Mouse (Mus musculus): ENCODE results near the gene Arsb.

DNA sequence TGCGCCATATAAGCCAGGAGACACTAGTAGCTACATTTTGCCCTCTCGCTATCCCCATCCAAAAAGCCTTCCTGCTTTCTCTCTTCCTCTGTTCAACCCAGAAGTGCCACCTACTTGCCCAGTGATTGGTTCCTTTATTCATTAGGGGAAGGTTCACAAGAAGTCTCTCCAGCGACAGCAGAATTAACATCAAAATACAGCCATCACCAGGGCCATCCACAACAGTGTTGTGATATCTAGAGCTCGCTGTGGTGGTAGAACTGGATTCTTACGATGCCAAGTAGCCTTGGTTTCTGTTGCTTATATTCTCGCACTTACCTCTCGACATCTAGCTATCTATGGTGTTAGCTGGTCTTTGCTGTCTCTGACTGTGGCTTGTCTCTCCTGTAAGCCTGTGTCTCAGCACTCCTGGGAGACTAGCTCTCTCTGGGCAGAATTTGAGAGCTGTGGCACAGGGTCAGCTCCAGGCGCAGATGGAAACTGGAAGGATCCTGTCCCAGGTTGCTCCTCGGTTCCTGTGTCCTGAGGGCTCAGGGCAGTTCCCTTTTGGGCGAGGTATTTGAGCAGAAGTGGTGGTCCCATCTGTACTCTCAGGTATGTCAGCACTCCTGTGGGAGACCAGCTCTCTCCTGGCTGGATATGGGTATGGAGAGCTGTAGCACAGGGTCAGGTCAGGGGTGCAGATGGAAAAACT, 135.3 kb downstream of the Arsb start:
- TF ChIP-seq CTCF (IDR thresholded peaks at IDR 0.05; ENCODE audit: low read depth, low read length) = no peak
- no peak for TF ChIP-seq GATA1 (IDR thresholded peaks at IDR 0.05; ENCODE audit: borderline replicate concordance, low read length)
- no peak for TF ChIP-seq TAL1 (conservative IDR thresholded peaks at IDR 0.05; ENCODE audit: low read depth, low read length)

Measured in G1E (cell line).